In the genomic region with DNA sequence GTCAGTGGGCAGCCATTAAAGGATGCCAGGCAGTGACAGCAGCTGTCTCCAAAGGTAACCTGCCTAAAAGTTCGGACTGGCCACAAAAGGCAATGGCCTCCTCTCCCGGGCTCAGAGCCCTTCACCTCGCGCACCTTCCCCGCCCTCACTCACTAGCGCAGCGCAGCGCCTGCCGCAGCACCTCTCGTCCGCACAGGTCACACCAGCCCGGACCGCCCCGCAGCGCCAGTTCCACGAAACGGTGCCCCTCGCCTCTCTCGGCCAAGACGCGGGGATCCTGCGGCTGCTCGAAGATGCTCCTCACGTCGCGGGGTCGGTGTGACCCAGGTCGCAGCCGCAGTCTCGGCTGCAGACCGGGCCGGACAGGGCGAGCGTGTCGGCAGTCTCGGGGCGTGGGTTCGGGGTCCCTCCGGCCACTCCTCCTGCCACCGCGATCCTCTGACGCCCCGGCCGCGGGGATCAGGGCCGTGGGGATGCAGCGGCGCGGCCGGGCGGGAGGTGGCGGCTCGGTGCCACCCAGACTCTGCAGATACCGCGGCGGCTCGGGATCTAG, we compare ENCODE assay signal across 8 mouse cellular contexts. TPM values are rescaled to one million over a fixed set of nuclear protein-coding genes. Genes with fewer than 3 reads are reported as not detected.
DNase-seq lines count a peak whose midpoint lies in the region; ATAC-seq and TF ChIP-seq lines count a peak whose summit lies in the region.

No protein-coding gene starts in this region.

- under 1% methylated on average over 57 of the region's 57 CpGs for WGBS in heart, embryonic 10.5 days
- WGBS in forebrain, postnatal 0 days, result 4% methylated on average over 57 of the region's 57 CpGs
- 2% methylated on average over 56 of the region's 57 CpGs for WGBS in liver, embryonic 13.5 days (ENCODE audit: insufficient replicate concordance)
- under 1% methylated on average over 57 of the region's 57 CpGs for WGBS in stomach, embryonic 14.5 days

- peak overlapping the region; percentile 95 for H3K4me2 ChIP-seq in forebrain, postnatal 0 days (ENCODE audit: low read depth)
- peak overlapping the region; percentile 69 for H3K4me2 ChIP-seq in liver, embryonic 13.5 days
- peak overlapping the region; percentile 96 for H3K4me2 ChIP-seq in stomach, embryonic 14.5 days (replicated peaks; ENCODE audit: low read depth, low read length)

- peak; percentile 66 for ATAC-seq in forebrain, postnatal 0 days
- peak; percentile 18 for ATAC-seq in liver, embryonic 13.5 days (ENCODE audit: low read depth)
- peak; percentile 5; the same call in 1 of the 2 replicates for ATAC-seq in stomach, embryonic 14.5 days (ENCODE audit: insufficient number of reproducible peaks, insufficient read depth, low FRiP score, low read depth)

- H3K9ac ChIP-seq in forebrain, postnatal 0 days, result peak overlapping the region; percentile 89
- peak overlapping the region; percentile 54 for H3K9ac ChIP-seq in liver, embryonic 13.5 days
- H3K9ac ChIP-seq in stomach, embryonic 14.5 days (replicated peaks; ENCODE audit: low read depth, low read length), result peak overlapping the region; percentile 61

- peak overlapping the region; percentile 85 for H3K27ac ChIP-seq in heart, embryonic 10.5 days
- H3K27ac ChIP-seq in forebrain, postnatal 0 days (ENCODE audit: low read depth, low read length), result no peak overlapping the region
- H3K27ac ChIP-seq in liver, embryonic 13.5 days, result no peak overlapping the region
- no peak overlapping the region for H3K27ac ChIP-seq in stomach, embryonic 14.5 days (ENCODE audit: low read length)

- H3K27me3 ChIP-seq in heart, embryonic 10.5 days (ENCODE audit: insufficient read depth, poor library complexity, severe bottlenecking), result peaks cover 54% of the 10 kb centered on the region; the same call in 1 of the 2 replicates
- no peaks in the 10 kb centered on the region for H3K27me3 ChIP-seq in forebrain, postnatal 0 days (ENCODE audit: insufficient read depth, low read length)
- H3K27me3 ChIP-seq in liver, embryonic 13.5 days, result peaks cover 93% of the 10 kb centered on the region
- peaks cover 3% of the 10 kb centered on the region; the same call in 1 of the 2 replicates for H3K27me3 ChIP-seq in stomach, embryonic 14.5 days (ENCODE audit: control insufficient read depth, insufficient read depth, low read length)

- no peak for DNase-seq in heart, embryonic 10.5 days (ENCODE audit: low spot score)
- no peak for DNase-seq in heart, postnatal 4 days
- peak; percentile 42 for DNase-seq in urinary bladder, adult 2 months (ENCODE audit: low spot score)
- no peak for DNase-seq in urinary bladder, postnatal 4 days (ENCODE audit: low spot score in 2 of 2)
- DNase-seq in forebrain, postnatal 0 days, result peak; percentile 13
- DNase-seq in liver, embryonic 13.5 days, result no peak
- DNase-seq in gastrocnemius, postnatal 36 days, result no peak

- TF ChIP-seq CTCF in forebrain, postnatal 0 days (IDR thresholded peaks at IDR 0.05; ENCODE audit: low read depth), result peak; percentile 11; the same call in 1 of the 2 replicates

- H3K4me3 ChIP-seq in heart, embryonic 10.5 days, result peak overlapping the region; percentile 79
- peak overlapping the region; percentile 72 for H3K4me3 ChIP-seq in forebrain, postnatal 0 days (ENCODE audit: low read depth, low read length)
- peak overlapping the region; percentile 56 for H3K4me3 ChIP-seq in liver, embryonic 13.5 days (replicated peaks)
- H3K4me3 ChIP-seq in stomach, embryonic 14.5 days (ENCODE audit: low read depth, low read length), result peak overlapping the region; percentile 71

- H3K9me3 ChIP-seq in heart, embryonic 10.5 days, result no peaks in the 10 kb centered on the region
- no peaks in the 10 kb centered on the region for H3K9me3 ChIP-seq in forebrain, postnatal 0 days (ENCODE audit: low read length)
- H3K9me3 ChIP-seq in liver, embryonic 13.5 days (replicated peaks), result no peaks in the 10 kb centered on the region
- H3K9me3 ChIP-seq in stomach, embryonic 14.5 days (ENCODE audit: control insufficient read depth, low read depth, low read length), result no peaks in the 10 kb centered on the region

- H3K4me1 ChIP-seq in heart, embryonic 10.5 days, result peaks cover 61% of the 10 kb centered on the region
- peaks cover 9% of the 10 kb centered on the region for H3K4me1 ChIP-seq in forebrain, postnatal 0 days (ENCODE audit: insufficient read depth)
- H3K4me1 ChIP-seq in liver, embryonic 13.5 days (replicated peaks), result peaks cover 37% of the 10 kb centered on the region
- peaks cover 21% of the 10 kb centered on the region for H3K4me1 ChIP-seq in stomach, embryonic 14.5 days (ENCODE audit: control insufficient read depth, insufficient read depth, low read length)

- intact Hi-C loops in gastrocnemius, postnatal 36 days (cut with DNase I), result no loop called here

- H3K36me3 ChIP-seq in heart, embryonic 10.5 days, result no peaks in the 10 kb centered on the region
- H3K36me3 ChIP-seq in forebrain, postnatal 0 days (ENCODE audit: insufficient read depth), result no peaks in the 10 kb centered on the region
- no peaks in the 10 kb centered on the region for H3K36me3 ChIP-seq in liver, embryonic 13.5 days
- no peaks in the 10 kb centered on the region for H3K36me3 ChIP-seq in stomach, embryonic 14.5 days (ENCODE audit: control insufficient read depth, insufficient read depth, low read length)

RNA-seq across cellular contexts. Expression of gene Rassf5, which starts 0.4 kb away (rescaled TPM):
- polyA plus RNA-seq in heart, embryonic 10.5 days (2016; fragmentation: Nextera tagmentation; extraction: Ambion mirVana), result 44.4 and 64.0 TPM in 2 replicates
- 1 to 10 TPM; 4.4 to 4.5 TPM for total RNA-seq in heart, postnatal 4 days (2021)
- 12.2 and 12.6 TPM in 2 replicates for polyA plus RNA-seq in urinary bladder, adult 2 months (2012; rRNA removed)
- total RNA-seq in forebrain, postnatal 0 days (2014; rRNA removed), result 2.2 and 6.7 TPM in 2 replicates
- 1.6 and 2.7 TPM in 2 replicates for polyA plus RNA-seq in forebrain, postnatal 0 days (2015; fragmentation: Nextera tagmentation; extraction: Ambion mirVana)
- polyA plus RNA-seq in liver, embryonic 13.5 days (2015; fragmentation: Nextera tagmentation; extraction: Ambion mirVana), result 3.9 and 4.7 TPM in 2 replicates
- 3.6 and 3.8 TPM in 2 replicates for polyA plus RNA-seq in stomach, embryonic 14.5 days (2014; fragmentation: Nextera tagmentation; extraction: Ambion mirVana)
- total RNA-seq in gastrocnemius, postnatal 36 days (2021), result 1 to 10 TPM in 1 of 2 experiments, under 1 TPM in 1; 0.35 to 1.2 TPM

RNA-seq across cellular contexts. Expression of gene Ikbke, which starts 34.8 kb away (rescaled TPM):
- polyA plus RNA-seq in heart, embryonic 10.5 days (2016; fragmentation: Nextera tagmentation; extraction: Ambion mirVana), result 1.8 and 2.3 TPM in 2 replicates
- 1 to 10 TPM; 2.9 to 3.0 TPM for total RNA-seq in heart, postnatal 4 days (2021)
- 21.2 TPM in 2 replicates for polyA plus RNA-seq in urinary bladder, adult 2 months (2012; rRNA removed)
- 1.9 and 2.6 TPM in 2 replicates for total RNA-seq in forebrain, postnatal 0 days (2014; rRNA removed)
- 0.65 and 0.73 TPM in 2 replicates for polyA plus RNA-seq in forebrain, postnatal 0 days (2015; fragmentation: Nextera tagmentation; extraction: Ambion mirVana)
- polyA plus RNA-seq in liver, embryonic 13.5 days (2015; fragmentation: Nextera tagmentation; extraction: Ambion mirVana), result 4.9 and 5.5 TPM in 2 replicates
- polyA plus RNA-seq in stomach, embryonic 14.5 days (2014; fragmentation: Nextera tagmentation; extraction: Ambion mirVana), result 4.5 and 6.1 TPM in 2 replicates
- total RNA-seq in gastrocnemius, postnatal 36 days (2021), result 1 to 10 TPM; 1.1 TPM

Comparison
In these comparisons a context has a peak if more than half of its experiments do, and no peak if none do; other contexts are left out.
1. DNase-seq: peak in urinary bladder, adult 2 months (single experiment) and forebrain, postnatal 0 days (single experiment); none in heart, embryonic 10.5 days (single experiment), heart, postnatal 4 days (single experiment), urinary bladder, postnatal 4 days (0 of 2), liver, embryonic 13.5 days (single experiment) and gastrocnemius, postnatal 36 days (0 of 2).
2. ATAC-seq: peak in every context shown above with its lines; median percentile 66 in forebrain, postnatal 0 days; 18 in liver, embryonic 13.5 days; 5 in stomach, embryonic 14.5 days.
3. Peak in every context shown above with its lines, with median percentiles within 50 percentile points of each other: H3K4me3 ChIP-seq, H3K4me2 ChIP-seq and H3K9ac ChIP-seq.